Comparison of ENCODE assay signal across 9 mouse cellular contexts in the genomic region with DNA sequence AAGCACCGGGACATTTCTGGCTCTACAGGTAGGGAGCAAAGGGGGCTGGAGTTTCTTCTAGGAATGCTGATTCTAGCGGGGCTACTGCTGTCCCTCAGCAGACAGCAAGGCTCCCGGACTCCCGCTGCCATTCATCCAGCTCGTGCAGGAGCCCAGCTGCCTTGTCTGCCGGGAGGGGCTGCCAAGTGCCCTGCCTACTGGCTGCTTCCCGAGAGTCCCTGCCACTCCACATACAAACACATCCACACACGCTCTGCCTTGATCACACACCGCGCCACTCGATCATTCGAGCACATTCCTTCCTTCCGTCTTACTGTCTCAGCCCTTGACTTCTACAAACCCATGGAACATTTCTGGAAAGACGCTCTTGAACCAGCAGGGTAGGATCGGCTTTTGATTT.
DNase-seq lines count a peak whose midpoint lies in the region; ATAC-seq lines count a peak whose summit lies in the region.
"Had no signal": no experiment of that assay in that cellular context is flagged by ENCODE, and none has a peak within 500 bp of the region (broad histone marks: within the 10 kb centered on the region; RNA-seq: fewer than 3 reads in every experiment).

No protein-coding gene starts in this region.

- 0 out of 2 replicates have a peak, but pooled peaks cover 3% of the 10 kb centered on the region for H3K4me1 ChIP-seq in heart, embryonic 11.5 days (ENCODE audit: control insufficient read depth, insufficient read depth, low read length)
- 0 out of 2 replicates have a peak, but pooled peaks cover 6% of the 10 kb centered on the region for H3K4me1 ChIP-seq in embryonic facial prominence, embryonic 14.5 days (ENCODE audit: control insufficient read depth, insufficient read depth, low read length)

- peaks cover 28% of the 10 kb centered on the region for H3K27me3 ChIP-seq in heart, embryonic 11.5 days (ENCODE audit: control insufficient read depth, insufficient read depth, low read length)
- peaks cover 56% of the 10 kb centered on the region for H3K27me3 ChIP-seq in embryonic facial prominence, embryonic 14.5 days (replicated peaks; ENCODE audit: control insufficient read depth, insufficient read depth, low read length)
- H3K27me3 ChIP-seq: CH12.LX had no signal

- 2% methylated on average over 15 of the region's 15 CpGs for WGBS in heart, embryonic 11.5 days (ENCODE audit: insufficient replicate concordance)
- 4% methylated on average over 13 of the region's 15 CpGs for WGBS in embryonic facial prominence, embryonic 14.5 days

- peak overlapping the region; percentile 43; the same call in 1 of the 2 replicates for H3K9ac ChIP-seq in heart, embryonic 11.5 days (ENCODE audit: low read depth, low read length)
- 0 out of 2 replicates have a peak overlapping the region, but pooled peaks have one; percentile 25 for H3K9ac ChIP-seq in embryonic facial prominence, embryonic 14.5 days (ENCODE audit: low read depth, low read length)

- no peaks in the 10 kb centered on the region for H3K36me3 ChIP-seq in heart, embryonic 11.5 days (ENCODE audit: control insufficient read depth, insufficient read depth, low read length)
- H3K36me3 ChIP-seq in embryonic facial prominence, embryonic 14.5 days (ENCODE audit: control insufficient read depth, insufficient read depth, low read length): no peaks in the 10 kb centered on the region

- no peak for DNase-seq in heart, postnatal 25 days (ENCODE audit: low spot score)
- DNase-seq in embryonic facial prominence, embryonic 14.5 days (ENCODE audit: low spot score): peak; percentile 51
- DNase-seq in heart, postnatal 36 days: peak; percentile 7 to 13
- peak; percentile 5 for DNase-seq in layer of hippocampus, adult 9-11 months
- DNase-seq in lung, postnatal 36 days: peak; percentile 5
- DNase-seq in right cerebral cortex, adult 2 months (ENCODE audit: low spot score in 2 of 2): peak; percentile 30 to 41

- peak overlapping the region; percentile 45 for H3K4me3 ChIP-seq in heart, embryonic 11.5 days (ENCODE audit: low read depth, low read length)
- H3K4me3 ChIP-seq in embryonic facial prominence, embryonic 14.5 days (ENCODE audit: low read depth, low read length): peak overlapping the region; percentile 35

- no peak overlapping the region for H3K27ac ChIP-seq in heart, embryonic 11.5 days (ENCODE audit: low read depth, low read length)
- no peak overlapping the region for H3K27ac ChIP-seq in embryonic facial prominence, embryonic 14.5 days (replicated peaks; ENCODE audit: low read depth, low read length)

- 0 out of 2 replicates have a peak, but pooled peaks have one; percentile 52 for ATAC-seq in heart, embryonic 11.5 days (replicated peaks; ENCODE audit: insufficient number of reproducible peaks, low FRiP score, low TSS enrichment)
- ATAC-seq in embryonic facial prominence, embryonic 14.5 days (ENCODE audit: low read depth): peak; percentile 71; the same call in 1 of the 2 replicates
- no peak for ATAC-seq in activated CD4-positive, CD25-positive, alpha-beta regulatory T cell, adult 4 months

- H3K4me2 ChIP-seq in heart, embryonic 11.5 days: peak overlapping the region; percentile 65
- H3K4me2 ChIP-seq in embryonic facial prominence, embryonic 14.5 days (ENCODE audit: low read depth, low read length): peak overlapping the region; percentile 56

- intact Hi-C loops in heart, postnatal 25 days (cut with DNase I): no loop called here
- intact Hi-C loops in heart, postnatal 36 days (cut with DNase I): no loop called here

- no peaks in the 10 kb centered on the region for H3K9me3 ChIP-seq in heart, embryonic 11.5 days (replicated peaks; ENCODE audit: control insufficient read depth, low read length)
- H3K9me3 ChIP-seq in embryonic facial prominence, embryonic 14.5 days (ENCODE audit: control insufficient read depth, low read length): no peaks in the 10 kb centered on the region
